Mouse (Mus musculus) layer of hippocampus, adult 11-12 months (tissue): ENCODE measurements around the gene Nr0b2.
A peak's percentile ranks its signal among the peaks of the same experiment; 100 is the strongest.
"Not testable (repeated sequence)": the region's sequence is repeated elsewhere in the genome, so short reads cannot be mapped to it uniquely, and the experiment has no call there.

Source experiments
- DNase-seq: peaks from one replicate; pipeline ENCODE4 v3.0.0; 2022; ENCODE audit warnings: low spot score

The Nr0b2 gene

DNA sequence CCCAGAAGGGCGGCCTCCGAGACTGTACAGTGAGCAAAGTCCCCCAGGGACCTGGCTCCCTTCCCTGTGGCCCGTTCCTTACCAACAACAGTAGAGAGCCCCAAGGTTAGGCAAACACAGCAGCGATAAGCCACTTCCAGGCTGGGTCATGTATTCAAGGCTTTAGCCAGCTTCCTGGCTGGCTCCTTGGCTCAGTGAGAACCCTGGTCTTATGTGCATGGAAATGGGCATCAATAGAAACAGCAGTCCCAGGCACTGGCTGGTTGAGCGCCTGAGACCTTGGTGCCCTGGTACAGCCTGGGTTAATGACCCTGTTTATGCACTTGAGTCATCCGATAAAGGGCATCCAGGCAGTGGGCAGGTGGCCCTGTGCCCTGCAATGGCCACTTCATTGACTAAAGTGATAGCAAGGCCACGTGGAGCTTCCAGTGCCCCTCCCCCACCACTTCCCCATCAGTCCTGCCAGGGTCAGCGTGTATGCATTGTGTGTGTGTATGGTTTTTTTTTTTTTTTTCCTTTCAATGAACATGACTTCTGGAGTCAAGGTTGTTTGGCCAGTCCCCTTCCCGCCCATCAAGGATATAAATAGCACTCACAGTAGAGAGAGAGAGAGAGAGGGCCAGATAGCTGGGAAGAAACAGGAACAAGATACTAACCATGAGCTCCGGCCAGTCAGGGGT lies at the start of gene Nr0b2:
Gene Nr0b2 (plus strand): TSS at position 609 of the 680 bp plus-strand sequence.
- no peak for DNase-seq

DNA sequence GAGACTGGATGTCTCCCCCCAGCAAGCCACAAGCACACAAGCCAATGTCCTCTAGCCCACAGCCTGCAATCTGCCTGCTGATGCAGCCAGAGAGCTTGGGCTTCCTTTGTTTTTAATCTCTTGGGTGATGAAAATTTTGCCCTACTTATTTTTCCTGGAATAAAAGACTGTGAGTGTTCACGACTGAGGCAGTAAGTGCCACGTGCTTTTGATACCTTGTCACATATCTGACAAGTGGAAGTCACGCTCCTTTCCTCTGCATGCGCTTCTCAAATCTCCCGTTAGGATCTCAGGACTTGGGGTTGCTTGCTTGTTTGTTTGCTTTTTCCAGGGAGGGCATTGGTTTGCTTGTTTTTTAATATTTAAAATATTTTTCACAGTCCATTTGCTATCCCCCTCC lies 48.9 kb upstream of the Nr0b2 start:
- no peak for DNase-seq

DNA sequence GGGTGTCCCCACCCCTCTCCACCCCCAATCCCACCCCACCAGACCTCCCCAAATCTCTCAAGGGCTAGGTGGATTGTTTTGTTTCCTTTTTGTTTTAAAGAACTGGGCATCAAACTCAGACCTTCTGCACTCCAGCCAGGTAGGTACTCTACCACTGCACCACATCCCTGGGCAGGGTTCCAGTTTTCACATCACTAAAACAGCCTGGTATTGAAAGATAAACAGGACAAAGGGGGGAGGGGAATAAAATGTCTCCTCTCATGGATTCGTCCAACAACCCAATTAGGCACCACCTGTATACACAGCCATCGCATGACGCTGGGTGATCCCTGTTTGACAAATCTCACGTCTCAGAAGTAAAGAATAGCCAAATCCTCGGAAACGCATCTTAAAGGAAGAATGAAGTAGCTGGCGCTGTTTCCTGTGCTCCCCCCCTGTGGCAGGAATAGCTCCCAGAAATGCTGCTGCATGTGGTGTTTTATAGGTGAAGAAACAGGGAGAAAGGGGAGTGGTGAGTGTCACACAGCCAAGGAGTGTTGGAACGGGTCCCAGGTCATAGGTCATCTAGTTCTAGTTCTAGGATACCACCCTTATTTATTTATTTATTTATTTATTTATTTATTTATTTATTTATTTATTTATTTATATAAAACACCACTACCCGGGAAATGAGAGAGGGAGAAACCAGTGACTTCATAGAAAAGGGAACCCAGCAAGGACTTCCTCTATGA lies 48.3 kb upstream of the Nr0b2 start:
- no peak for DNase-seq

DNA sequence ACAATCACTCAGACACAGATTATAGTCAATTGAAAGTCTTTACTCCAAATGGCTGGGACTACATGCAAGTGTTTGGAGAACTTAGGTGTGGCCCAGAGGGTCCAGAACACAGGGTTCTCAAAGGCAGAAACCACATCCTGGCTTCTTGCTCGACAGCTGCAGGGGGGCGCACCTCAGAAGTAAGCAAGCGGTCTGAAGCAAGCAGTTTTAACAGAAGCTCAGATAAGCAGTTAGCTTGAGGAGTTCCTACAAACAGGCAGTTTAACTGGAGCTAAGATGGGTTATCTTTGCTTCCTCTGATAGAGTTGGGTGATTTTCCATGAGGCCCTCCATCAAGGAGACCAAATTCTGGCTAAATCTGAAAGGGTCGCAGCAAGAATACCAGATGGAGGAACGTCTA lies 46.6 kb upstream of the Nr0b2 start:
- DNase-seq = no peak

DNA sequence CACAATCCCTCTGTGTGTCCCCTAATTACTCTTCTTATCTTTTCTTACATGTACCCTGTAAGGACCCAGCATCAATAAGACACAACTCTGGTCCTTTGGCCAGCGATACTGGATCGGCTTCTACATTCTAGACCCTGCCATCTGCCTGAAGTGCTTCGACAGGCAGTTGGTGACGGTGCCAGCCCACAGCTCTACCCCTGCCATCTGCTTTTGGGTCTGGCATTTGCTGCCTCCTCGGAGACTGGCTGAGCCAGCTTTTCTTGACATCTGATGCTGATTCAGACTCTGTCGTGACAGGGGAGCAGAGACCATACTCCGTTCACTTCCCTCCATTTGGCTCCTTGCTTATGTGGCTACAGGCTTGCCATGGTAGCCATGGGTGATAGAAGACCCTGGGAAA lies 44.2 kb upstream of the Nr0b2 start:
- peak; percentile 66 for DNase-seq

DNA sequence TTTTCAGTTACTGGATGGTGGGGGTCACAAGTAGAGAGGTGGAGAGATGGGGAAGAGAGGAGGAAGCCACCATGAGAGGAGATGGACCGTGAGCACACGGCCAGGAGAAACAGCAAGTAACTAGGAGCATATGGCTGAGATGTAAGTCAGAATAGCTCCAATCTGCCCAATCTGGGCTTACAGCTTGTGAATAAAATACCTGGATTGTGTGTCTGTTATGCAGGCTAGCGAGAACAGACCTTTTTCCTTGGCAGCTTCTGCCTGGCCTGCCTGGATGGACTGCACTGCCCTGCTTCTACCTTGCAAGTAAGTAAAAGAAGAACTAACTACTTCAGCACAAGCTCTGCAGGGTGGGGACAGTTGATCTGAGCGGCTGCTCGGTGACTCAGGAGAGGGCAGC lies 42.1 kb upstream of the Nr0b2 start:
- DNase-seq = no peak

DNA sequence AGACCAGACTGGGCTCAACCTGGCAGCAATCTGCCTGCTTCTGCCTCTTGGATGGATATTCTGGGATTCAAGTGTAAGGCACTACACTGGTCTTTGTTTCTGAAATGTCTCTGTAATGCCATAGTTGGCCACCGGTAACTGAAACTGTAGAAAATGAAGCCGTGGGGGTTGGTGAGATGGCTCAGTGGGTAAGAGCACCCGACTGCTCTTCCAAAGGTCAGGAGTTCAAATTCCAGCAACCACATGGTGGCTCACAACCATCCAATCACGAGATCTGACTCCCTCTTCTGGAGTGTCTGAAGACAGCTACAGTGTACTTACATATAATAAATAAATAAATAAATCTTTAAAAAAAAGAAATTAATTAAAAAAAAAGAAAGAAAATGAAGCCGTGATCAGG lies 40.7 kb upstream of the Nr0b2 start:
- DNase-seq = not testable (repeated sequence)

DNA sequence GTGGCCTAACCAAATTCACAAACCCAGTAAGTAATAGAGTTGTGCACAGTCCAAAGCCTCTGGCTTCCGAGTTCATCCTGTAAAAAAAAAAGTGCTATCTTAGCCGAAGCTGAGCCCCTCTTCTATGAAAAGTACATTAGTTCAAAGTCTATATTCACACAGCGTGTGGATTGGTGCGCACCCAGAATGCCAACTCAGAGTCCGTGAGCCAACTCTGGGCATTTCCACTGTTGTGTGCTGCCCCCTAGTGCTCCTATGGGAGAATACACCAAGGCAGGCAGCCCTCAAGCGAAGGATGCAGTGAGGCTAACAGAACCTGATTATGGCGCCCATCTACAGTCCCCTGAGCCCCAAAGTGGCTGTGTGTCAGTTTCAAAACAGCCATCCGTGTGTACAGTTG lies 40.2 kb upstream of the Nr0b2 start:
- peak; percentile 82 for DNase-seq

DNA sequence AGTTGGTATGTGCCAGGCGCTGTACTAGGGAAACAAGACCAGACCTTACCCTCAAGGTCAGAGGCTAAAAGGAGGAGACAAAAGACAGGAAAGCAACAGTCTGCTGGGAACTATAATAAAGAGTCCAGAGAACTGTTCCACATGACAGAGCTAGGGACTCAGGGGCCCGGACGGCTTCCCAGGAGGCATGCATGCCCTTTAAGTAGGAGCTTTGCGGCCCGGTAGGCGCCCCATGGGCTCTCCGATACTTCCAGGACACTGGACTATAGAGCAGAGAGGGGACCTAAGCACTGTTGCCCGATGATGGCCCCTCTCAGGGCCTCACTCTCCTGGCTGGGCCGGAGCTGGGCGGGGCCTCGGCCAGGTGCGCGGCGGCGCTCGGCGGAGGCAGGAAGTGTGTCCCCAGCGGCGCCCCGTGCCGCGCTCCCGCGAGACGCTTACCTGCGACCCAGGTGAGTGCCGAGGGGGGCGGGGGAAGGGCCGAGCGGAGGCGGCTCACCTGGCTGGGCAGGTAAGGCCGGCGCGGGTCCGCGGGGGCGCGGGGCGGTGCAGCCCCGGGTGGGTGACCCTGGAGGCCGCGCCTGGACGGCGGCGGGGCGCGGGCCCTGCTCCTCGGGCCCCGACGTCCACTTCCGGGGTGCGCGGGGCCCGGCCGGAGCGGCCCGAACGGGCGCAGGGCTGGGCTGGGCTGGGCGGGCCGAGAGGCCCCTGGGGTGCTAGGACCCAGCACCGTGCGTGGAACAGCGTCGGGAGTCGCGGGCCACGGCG lies 34.4 kb upstream of the Nr0b2 start, which contains the start of gene Kdf1:
Gene Kdf1 (plus strand): TSS at position 363 of the 768 bp plus-strand sequence.
- no peak for DNase-seq

DNA sequence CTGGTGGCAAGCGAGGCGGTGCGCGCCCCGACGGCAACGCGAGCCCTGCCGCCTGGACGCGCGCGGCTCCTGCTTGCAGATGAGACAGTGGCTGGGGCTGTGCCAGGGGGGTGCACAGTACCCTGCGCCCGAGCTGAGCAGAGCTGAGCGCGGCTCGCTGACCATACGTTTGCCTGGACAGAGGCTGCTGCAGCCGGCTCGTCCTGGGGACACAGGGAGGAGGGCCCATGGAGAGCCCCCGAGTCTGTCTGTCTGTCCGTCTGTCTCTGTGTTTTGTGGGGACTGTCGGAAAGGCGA lies 33.9 kb upstream of the Nr0b2 start:
- DNase-seq = no peak

DNA sequence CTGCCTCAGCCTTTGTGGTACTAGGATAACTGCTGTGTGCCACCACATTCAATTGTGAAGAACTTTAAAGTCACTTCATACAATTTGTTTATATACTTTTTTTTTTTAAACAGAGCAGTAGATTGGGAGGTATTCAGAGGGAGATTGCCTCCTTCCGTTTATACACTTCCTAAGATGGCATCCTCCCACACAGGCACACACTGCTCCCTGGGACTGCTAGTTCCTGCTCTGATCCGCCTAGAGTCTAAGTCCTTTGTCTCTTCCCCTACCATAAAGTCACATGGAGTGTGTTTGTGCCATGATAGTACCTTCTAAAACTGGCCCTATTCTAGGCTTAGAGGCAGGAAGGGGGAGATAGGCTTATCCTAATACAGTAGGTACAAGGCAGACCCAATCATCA lies 31.7 kb upstream of the Nr0b2 start:
- DNase-seq = no peak

DNA sequence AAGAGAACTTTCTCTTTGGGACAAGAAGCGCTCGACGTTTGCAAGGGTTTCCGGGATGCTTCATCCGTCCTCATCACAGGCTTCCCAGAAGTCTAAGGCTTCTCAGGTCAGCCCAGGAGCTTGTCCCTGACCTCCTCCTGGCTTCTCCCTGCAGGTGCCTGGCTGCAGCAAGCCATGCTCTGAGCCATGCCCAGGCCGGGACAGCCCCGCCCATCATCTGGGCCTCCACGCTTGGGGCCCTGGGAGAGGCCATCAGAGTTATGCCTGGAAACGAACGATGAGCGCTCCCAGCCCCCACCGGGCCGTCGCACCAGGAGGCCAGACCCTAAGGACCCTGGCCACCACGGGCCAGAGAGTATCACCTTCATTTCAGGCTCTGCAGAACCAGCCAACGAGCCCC lies 25.4 kb upstream of the Nr0b2 start:
- no peak for DNase-seq

DNA sequence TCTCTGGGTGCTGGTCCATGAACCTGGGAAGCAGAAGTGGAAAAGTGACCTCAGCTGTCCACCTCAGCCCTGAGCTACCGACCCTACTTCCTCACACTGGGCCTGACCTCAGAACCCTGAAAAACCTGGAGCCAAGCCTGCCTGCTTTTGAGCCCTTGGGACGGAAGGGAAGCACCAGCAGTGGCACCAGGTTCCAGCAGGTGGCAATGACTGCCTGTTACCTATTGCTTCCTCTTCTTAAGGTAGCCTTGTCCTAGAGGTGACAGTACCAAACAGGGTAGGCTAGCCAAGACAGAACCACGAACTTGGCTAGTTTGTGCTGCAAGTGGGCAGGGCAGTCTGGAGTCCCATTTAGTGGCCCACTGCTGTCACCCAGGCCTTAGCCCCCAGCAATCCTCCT lies 20.4 kb upstream of the Nr0b2 start:
- DNase-seq = no peak

DNA sequence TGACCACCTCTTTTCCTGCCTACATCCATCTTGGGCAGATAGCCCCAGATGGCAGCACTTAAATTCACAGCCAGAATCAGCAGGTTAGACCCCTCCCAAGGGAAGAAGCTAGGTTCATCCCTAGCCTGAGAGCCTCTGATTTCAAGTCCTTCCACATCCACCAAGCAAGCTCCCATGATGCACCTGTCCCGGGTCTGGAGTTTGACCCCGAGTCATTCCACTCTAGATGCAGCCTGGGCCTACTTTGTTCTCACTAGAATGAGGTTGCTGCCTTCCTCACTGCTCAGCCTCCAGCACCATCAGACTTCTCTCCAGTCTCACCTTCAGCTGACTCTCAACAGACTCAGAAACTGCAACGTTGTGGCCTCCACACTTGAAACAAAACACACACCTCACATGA lies 17.1 kb upstream of the Nr0b2 start:
- DNase-seq = no peak

DNA sequence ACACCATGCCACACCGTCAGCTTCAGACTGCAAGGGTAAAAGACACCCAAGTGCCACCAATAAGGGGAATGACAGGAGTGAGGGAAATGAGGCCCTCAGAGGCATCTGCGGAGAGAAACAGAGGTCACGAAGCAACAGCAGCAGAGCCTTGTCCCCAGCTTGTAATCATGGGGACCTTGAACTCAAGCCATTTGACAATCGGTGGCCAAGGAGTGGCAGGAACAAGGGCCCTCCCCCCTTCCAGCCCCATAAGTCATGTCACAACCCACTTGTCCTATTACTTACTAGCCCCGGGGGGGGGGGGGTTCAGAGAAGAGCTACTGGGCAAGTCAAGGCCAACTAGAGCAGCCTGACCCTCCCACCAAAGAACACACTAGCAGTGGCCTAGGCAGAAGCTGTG lies 16.5 kb upstream of the Nr0b2 start:
- DNase-seq = no peak

DNA sequence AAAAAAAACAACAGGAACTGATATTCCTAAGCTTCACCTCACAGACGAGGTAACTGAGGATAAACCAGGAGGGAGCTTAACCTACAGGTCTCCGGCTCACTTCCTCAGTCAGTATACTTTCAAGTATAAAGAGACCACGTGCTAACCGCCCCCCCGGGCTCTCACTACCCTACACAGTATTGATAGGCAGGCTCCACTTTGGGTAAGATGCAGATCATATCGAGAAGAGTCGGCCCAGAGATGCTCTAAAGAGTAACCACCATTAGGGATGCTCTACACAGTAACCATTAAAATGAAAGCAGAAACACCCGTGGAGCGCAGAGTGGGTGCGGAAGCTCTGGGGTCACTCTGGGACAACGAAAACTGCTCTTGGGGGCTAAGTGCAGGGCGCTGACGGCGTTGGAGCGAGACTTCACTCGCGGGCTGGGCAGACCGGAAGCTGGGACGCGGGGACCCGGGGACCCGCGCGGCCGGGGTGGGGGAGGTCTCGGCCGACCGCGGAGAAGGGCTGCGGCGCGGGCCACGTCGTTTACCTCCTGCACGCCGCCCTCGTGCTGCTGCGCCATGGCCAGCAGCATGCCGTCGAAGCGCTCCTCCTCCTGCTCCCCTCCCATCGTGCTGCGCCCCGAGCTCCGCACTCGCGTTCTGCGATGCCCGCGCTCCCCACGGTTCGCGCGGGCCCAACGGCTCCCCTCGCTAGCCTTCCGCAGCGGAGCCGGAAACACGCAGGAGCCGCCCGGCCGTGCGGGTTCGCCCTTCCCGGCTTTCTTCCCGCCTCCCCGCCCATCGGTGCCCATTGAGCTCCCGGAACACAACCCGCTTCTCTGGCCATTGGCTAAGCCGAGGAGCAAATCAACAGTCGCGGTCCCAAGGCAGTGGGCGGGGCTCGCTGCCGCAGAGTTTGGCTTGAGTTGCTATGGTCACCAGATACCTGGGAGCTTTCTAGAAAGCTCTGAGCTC lies 7.6 kb upstream of the Nr0b2 start, which contains the start of gene Nudc:
Gene Nudc (minus strand): TSS at position 725 of the 960 bp plus-strand sequence.
- DNase-seq = peak; percentile 96

DNA sequence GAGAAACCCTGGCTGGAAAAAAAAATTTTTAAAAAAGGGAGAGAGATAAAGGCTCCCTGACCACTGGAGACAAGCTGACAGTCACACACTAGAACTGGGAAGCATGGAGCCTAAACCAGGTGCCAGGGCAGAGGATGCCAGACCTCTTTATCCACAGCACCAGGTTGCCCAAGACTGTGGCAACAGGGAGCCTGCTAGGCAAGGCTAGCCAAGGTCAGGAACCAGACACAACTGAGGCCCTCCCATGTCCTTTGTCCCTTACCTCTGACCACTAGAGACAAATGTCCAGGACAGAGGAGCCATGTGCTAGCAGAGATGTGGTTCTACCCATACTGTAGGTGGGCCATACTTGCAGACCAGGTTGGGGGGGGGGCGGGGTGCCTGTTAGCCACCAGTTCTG lies 1.1 kb upstream of the Nr0b2 start:
- no peak for DNase-seq

DNA sequence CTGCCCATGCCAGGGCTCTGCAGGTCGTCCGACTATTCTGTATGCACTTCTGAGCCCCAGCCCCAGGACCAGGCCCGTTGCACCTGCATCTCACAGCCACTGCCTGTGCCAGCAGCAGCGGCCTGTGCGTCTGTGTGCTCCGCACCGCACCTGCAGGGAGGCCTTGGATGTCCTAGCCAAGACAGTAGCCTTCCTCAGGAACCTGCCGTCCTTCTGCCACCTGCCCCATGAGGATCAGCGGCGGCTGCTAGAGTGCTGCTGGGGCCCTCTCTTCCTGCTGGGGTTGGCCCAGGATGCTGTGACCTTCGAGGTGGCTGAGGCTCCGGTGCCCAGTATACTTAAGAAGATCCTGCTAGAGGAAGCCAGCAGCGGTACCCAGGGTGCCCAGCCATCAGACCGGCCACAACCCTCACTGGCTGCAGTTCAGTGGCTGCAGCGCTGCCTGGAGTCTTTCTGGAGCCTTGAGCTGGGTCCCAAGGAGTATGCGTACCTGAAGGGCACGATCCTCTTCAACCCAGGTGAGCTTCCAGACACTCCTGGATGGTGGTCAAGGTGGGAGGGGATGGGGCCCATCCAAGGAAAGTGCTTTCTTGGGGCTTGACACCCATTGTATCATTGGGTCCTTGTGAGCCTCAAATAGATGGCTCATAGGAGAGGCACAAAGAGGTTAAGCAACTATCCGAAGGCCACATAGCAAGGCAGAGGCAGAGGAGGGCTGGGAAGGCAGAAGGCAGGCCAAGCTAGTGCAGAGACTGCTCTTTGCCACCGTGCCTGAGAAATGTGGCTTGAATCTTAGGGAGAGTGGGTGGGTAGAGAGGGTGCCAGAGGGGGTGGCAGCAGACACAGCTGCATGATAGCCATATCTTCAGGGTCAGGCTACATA lies 513 bp downstream of the Nr0b2 start:
- DNase-seq = no peak

DNA sequence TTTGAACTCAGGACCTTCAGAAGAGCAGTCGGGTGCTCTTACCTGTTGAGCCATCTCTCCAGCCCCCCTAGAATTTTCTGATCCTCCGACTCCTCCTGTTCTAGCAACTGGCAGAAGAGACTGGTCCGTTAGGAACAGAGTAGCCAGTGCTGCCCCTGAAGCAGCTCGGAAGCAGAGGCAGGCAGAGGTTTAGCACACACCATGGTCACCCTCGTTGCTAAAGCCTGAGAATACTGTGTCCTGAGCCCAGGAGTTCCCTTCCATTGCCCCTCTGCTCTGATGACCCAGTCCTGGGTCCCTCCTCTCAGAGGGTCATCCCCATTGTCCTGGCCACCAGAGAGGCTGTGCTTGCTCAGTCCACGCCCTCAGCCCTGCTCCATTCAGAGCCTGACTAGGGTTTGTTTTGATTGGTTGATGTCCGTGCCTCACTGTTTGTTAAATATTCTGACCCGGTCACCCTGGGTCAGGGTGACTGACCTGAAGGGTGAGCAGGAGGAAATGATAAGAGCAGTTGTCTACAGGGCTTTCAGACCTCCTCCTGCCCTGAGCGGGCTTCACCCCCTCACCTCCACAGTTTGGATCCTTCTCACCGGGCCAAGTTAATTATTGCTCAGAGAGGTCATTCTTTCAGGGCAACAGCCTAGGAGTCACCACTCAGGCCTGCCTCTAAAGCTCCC lies 4.0 kb downstream of the Nr0b2 start:
- no peak for DNase-seq

DNA sequence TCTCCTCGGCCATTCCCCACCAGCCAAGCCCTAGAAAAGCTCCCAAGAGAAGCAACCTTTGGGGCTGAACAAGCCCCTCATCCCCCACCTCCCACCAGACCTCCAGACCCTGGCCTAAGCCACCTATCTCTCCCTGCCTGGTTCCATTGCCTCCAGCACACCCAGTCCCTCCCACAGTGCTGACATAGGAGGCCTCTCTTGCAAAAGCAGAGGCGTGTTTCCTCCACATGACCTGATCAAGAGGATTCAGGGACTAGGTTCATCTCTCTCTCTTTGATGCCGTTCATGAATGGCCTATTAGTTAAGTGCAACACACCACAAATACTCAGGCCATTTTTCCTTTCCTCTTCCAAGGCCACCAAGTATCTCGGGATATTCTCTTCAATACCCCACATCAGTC lies 6.7 kb downstream of the Nr0b2 start:
- DNase-seq = no peak
